In the genomic region with DNA sequence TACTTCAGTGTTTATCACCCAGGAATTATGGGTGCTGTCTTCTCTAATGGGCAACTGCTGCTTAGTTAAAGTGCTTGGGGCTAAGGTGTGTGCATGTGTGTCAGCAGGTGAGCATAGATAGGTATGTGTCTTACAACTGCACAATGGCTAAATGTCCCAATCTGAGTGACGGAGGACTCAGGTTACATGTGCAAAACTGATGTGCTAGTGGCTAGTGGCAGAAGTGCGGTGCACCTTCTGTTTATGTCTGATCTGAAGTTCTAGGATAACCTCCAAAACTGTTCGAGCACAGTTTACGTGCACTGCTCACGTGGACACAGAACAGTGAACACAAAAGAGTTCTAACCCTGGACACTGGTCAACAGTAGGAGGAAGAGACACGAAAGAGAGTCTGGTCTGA, we compare ENCODE assay signal across 21 mouse cellular contexts. TPM values are rescaled to one million over a fixed set of nuclear protein-coding genes. Genes with fewer than 3 reads are reported as not detected.
A peak's percentile ranks its signal among the peaks of the same experiment; 100 is the strongest.
DNase-seq lines count a peak whose midpoint lies in the region; ATAC-seq and TF ChIP-seq lines count a peak whose summit lies in the region.
"Had no signal": no experiment of that assay in that cellular context is flagged by ENCODE, and none has a peak within 500 bp of the region (broad histone marks: within the 10 kb centered on the region; RNA-seq: fewer than 3 reads in every experiment).

No protein-coding gene starts in this region.

- TF ChIP-seq POLR2A in myocyte (IDR thresholded peaks at IDR 0.05; ENCODE audit: insufficient read length, low read depth): peak; percentile 27

- H3K4me2 ChIP-seq in myocyte (ENCODE audit: low read depth): no peak overlapping the region
- no peak overlapping the region for H3K4me2 ChIP-seq in forebrain, embryonic 12.5 days

- DNase-seq in gastrocnemius, adult 2 months: no peak
- no peak for DNase-seq in gastrocnemius, postnatal 4 days (ENCODE audit: low spot score in 2 of 2)
- DNase-seq in heart, adult 11 months: peak; percentile 72
- DNase-seq in heart, postnatal 25 days (ENCODE audit: low spot score): no peak
- DNase-seq: adrenal gland, adult 2 months; adrenal gland, adult 8-10 months; adrenal gland, postnatal 10 days; adrenal gland, postnatal 14 days; adrenal gland, postnatal 25 days; adrenal gland, postnatal 36 days; B cell, adult 2 months; cerebellum, adult 11 months; cerebellum, adult 11-12 months; cerebellum, adult 18-20 months had no signal

- no peaks in the 10 kb centered on the region for H3K9me3 ChIP-seq in forebrain, embryonic 12.5 days

- H3K9ac ChIP-seq in forebrain, embryonic 12.5 days: no peak overlapping the region

- H3K4me3 ChIP-seq in gastrocnemius, adult 2 months: peak overlapping the region; percentile 81
- no peak overlapping the region for H3K4me3 ChIP-seq in myocyte
- H3K4me3 ChIP-seq in forebrain, embryonic 12.5 days (replicated peaks): no peak overlapping the region

- H3K27me3 ChIP-seq in myocyte (ENCODE audit: control insufficient read depth, insufficient read depth, insufficient read length): no peaks in the 10 kb centered on the region
- H3K27me3 ChIP-seq in forebrain, embryonic 12.5 days: no peaks in the 10 kb centered on the region
- H3K27me3 ChIP-seq: CH12.LX had no signal

- peak overlapping the region; percentile 78; the same call in 1 of the 2 replicates for H3K27ac ChIP-seq in gastrocnemius, adult 2 months
- no peak overlapping the region for H3K27ac ChIP-seq in forebrain, embryonic 12.5 days

- no peaks in the 10 kb centered on the region for H3K79me2 ChIP-seq in myocyte (ENCODE audit: control insufficient read depth, insufficient read depth)

- no peak for ATAC-seq in forebrain, embryonic 12.5 days (ENCODE audit: low FRiP score)
- ATAC-seq: activated CD4-positive, CD25-positive, alpha-beta regulatory T cell, adult 4 months; CD4-positive, CD25-positive, alpha-beta regulatory T cell, adult 4 months; Patski had no signal

- H3ac ChIP-seq in myocyte (ENCODE audit: control insufficient read depth, insufficient read length): no peak overlapping the region

- WGBS in forebrain, embryonic 12.5 days: 88% methylated on average over 6 of the region's 6 CpGs

- intact Hi-C loops in gastrocnemius, adult 2 months (cut with DNase I): no loop called here
- intact Hi-C loops in heart, postnatal 25 days (cut with DNase I): no loop called here

- no peak for TF ChIP-seq CTCF in gastrocnemius, adult 2 months (IDR thresholded peaks at IDR 0.05)

- H3K4me1 ChIP-seq in forebrain, embryonic 12.5 days: no peaks in the 10 kb centered on the region; the same call in 1 of the 2 replicates

- peaks cover 75% of the 10 kb centered on the region for H3K36me3 ChIP-seq in myocyte (ENCODE audit: control insufficient read depth, insufficient read depth)
- no peaks in the 10 kb centered on the region for H3K36me3 ChIP-seq in forebrain, embryonic 12.5 days (replicated peaks)
- H3K36me3 ChIP-seq: G1E had no signal

TF ChIP-seq in myocyte, 11 proteins besides CTCF, POLR2A, EP300 and RAD21:
- TF ChIP-seq POLR2AphosphoS2 (IDR thresholded peaks at IDR 0.05; ENCODE audit: insufficient read length, low read depth): peak; percentile 74
- no peak for TF ChIP-seq MYOD1 (IDR thresholded peaks at IDR 0.05; ENCODE audit: control insufficient read depth in 1 of 3, insufficient read length in 2 of 3, low read depth in 2 of 3)
- no peak for TF ChIP-seq CEBPB (IDR thresholded peaks at IDR 0.05; ENCODE audit: insufficient read depth, poor library complexity, severe bottlenecking)
- TF ChIP-seq USF1 (IDR thresholded peaks at IDR 0.05; ENCODE audit: low read depth): no peak
- TF ChIP-seq REST (IDR thresholded peaks at IDR 0.05; ENCODE audit: insufficient read depth, insufficient read length): no peak
- TF ChIP-seq E2F4 (IDR thresholded peaks at IDR 0.05; ENCODE audit: insufficient read depth): no peak

RNA-seq across cellular contexts. Expression of a gene that starts 15.8 kb away (rescaled TPM):
- total RNA-seq in gastrocnemius, adult 2 months (2021): 1,000 to 10,000 TPM; 6,941 to 7,187 TPM
- 1,000 to 10,000 TPM; 3,850 to 4,932 TPM for total RNA-seq in gastrocnemius, postnatal 4 days (2021)
- 1,000 to 10,000 TPM; 2,867 to 3,123 TPM for total RNA-seq in heart, postnatal 25 days (2021)
- 24.2 TPM for polyA plus RNA-seq in myocyte (2012; fragmentation: generic; extraction: Trizol)
- polyA plus RNA-seq in forebrain, embryonic 12.5 days (2016; fragmentation: Nextera tagmentation; extraction: Ambion mirVana): 0.21 and 1.2 TPM in 2 replicates
- polyA plus RNA-seq: G1E had no signal
